Mouse (Mus musculus) cerebellum, adult 2 months (tissue): ENCODE measurements around the gene Cacna1g.

ENCODE experiments used
- CTCF ChIP-seq: fragments of 200-500 bp; IDR thresholded peaks from 2 replicates; pipeline ENCODE4 v1.5.1; 2011; ENCODE audit warnings: low read depth, mild to moderate bottlenecking, control low read depth, low read length, moderate library complexity, borderline replicate concordance; ENCODE audit not compliant: insufficient read depth
- POLR2A ChIP-seq: fragments of 200-500 bp; IDR thresholded peaks from 2 replicates; pipeline ENCODE4 v1.6.1; 2011; ENCODE audit warnings: low read length, control low read depth, borderline replicate concordance; ENCODE audit not compliant: insufficient read depth

- no peak for TF ChIP-seq CTCF
- no peak for TF ChIP-seq POLR2A
Measured at GRCm38 (mm10) chr11:94425656-94426055, 48.3 kb downstream of the Cacna1g start.
